Mouse (Mus musculus): ENCODE measurements at regions not wholly inside any gene's neighbourhood (a gene's known extent, or its start where the extent isn't known, plus 50 kb on each side); places are given as distances from the start of the nearest gene placed in this dataset.
A peak's percentile ranks its signal among the peaks of the same experiment; 100 is the strongest.

DNA sequence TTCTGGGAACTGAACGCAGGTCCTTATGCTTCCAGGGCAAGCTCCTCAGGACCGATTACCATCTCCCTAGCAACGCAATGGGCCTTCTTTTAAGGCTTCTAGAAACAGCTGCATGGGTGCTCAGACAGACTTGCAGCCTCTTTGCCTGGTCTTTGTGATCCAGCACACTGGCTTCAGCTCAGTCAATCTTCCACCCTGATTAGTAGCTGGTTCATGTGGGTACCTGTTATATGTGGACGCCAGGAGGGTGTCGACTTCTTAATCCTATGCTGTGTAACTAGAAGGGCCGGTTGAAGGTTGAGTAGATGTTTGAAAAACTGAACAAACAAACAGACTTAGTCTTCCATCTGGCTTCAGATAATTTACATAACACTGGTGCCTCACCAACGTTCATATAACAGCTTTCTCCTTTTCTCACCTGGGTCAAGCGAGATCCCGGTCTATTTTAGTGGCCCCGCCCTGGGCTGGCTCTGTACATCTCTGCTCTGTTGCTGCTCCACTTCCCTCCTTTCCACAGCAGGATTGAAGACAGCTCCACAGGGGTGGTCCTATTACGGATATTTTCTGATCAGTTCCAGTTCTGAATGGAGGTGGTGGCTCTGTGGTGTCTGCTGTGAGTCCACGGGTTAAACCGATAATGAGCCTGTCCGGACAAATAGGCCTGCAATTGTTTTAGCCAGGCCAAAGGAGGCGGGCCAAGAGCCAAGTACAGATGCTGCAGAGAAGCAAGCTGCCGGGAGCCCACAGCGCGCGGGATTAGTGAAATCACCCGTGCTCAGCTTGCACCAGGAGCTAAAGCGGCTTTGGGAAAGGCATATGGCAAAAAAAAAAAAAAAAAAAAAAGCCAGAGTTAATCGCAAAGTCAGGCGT, 102.4 kb upstream of the St6galnac5 start:
- H3K27ac ChIP-seq (ENCODE audit: low read depth): no peak overlapping the region
- H3K9me3 ChIP-seq (ENCODE audit: control insufficient read depth, low read length): no peaks in the 10 kb centered on the region
- H3K4me1 ChIP-seq (replicated peaks; ENCODE audit: control insufficient read depth, insufficient read depth, low read length): peaks cover 9% of the 10 kb centered on the region; the same call in 1 of the 2 replicates
- no peak for ATAC-seq (replicated peaks; ENCODE audit: low FRiP score, low TSS enrichment, low read depth)
- no peaks in the 10 kb centered on the region for H3K36me3 ChIP-seq (ENCODE audit: control insufficient read depth, insufficient read depth, low read length)
- H3K27me3 ChIP-seq (replicated peaks; ENCODE audit: control insufficient read depth, insufficient read depth, low read length): no peaks in the 10 kb centered on the region
- H3K4me2 ChIP-seq (ENCODE audit: low read length): 0 out of 2 replicates have a peak overlapping the region, but pooled peaks have one; percentile 12
- no peak overlapping the region for H3K9ac ChIP-seq (ENCODE audit: low read length)
- no peak overlapping the region for H3K4me3 ChIP-seq (ENCODE audit: low read depth, low read length)
- peak; percentile 56 for DNase-seq (ENCODE audit: low spot score)
- 50% methylated on average over 23 of the region's 23 CpGs for WGBS

- DNase-seq (ENCODE audit: low spot score) (no peak), ATAC-seq (replicated peaks; ENCODE audit: low FRiP score, low TSS enrichment, low read depth) (no peak)
These were observed 98.3 kb upstream of the St6galnac5 start for GRCm38 (mm10) chr3:153080371-153080770.

DNA sequence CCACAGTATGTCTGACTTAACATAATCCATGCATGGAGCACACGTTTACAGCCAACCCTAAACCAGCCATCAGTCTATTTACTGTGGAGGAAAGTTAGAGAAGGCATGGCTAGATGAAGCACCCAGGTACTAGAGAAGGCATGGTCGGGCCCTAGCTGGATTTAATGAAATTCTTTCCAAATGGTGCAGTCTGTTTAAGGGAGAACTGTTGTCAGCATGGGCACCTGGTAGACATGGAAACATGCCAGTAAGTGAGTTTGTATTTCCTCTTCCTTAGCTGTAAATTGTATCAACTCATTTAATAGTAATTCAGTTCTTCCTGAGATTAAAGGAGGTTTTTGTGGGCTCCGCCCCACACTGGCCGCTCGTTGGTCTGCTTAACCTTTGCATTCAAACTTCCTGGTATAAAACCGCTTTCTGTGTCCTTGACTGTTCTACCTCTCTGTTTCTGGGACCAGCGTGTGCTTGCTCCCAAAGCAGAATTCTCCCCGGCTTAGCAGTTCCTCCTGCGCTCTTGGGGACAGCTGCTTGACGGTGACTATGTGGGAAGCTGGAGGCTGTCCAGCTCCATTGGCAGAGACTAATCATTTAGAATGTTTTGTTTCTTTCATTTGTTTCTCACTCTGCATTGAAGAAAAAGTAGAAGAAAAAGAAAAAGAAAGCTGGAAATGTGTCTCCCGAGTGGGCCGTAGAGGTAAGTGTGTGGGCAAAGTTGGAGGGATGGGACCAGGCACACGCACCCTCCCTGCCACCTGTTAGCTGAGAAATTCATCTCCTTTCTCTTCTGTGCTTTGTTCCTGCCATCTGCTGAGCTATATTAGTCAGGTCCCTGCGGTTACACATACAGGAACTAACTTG, 96.0 kb upstream of the St6galnac5 start:
- Histone ChIP-seq H3K36me3 (ENCODE audit: control insufficient read depth, insufficient read depth, low read length) (no peaks in the 10 kb centered on the region), H3K4me2 (ENCODE audit: low read length) (no peak overlapping the region), H3K27ac (ENCODE audit: low read depth) (no peak overlapping the region), H3K4me3 (ENCODE audit: low read depth, low read length) (no peak overlapping the region), H3K27me3 (replicated peaks; ENCODE audit: control insufficient read depth, insufficient read depth, low read length) (no peaks in the 10 kb centered on the region), H3K9me3 (ENCODE audit: control insufficient read depth, low read length) (no peaks in the 10 kb centered on the region), H3K9ac (ENCODE audit: low read length) (no peak overlapping the region), H3K4me1 (replicated peaks; ENCODE audit: control insufficient read depth, insufficient read depth, low read length) (no peaks in the 10 kb centered on the region)
- DNase-seq (ENCODE audit: low spot score) (no peak), ATAC-seq (replicated peaks; ENCODE audit: low FRiP score, low TSS enrichment, low read depth) (no peak)
- 69% methylated on average over 14 of the region's 14 CpGs for whole genome bisulfite sequencing

More at GRCm38 (mm10) chr3:153080371-153080770, 98.3 kb upstream of the St6galnac5 start:
- Histone ChIP-seq H3K4me1 (replicated peaks; ENCODE audit: control insufficient read depth, insufficient read depth, low read length) (peaks cover 8% of the 10 kb centered on the region; the same call in 1 of the 2 replicates), H3K4me2 (ENCODE audit: low read length) (no peak overlapping the region), H3K36me3 (ENCODE audit: control insufficient read depth, insufficient read depth, low read length) (no peaks in the 10 kb centered on the region), H3K27ac (ENCODE audit: low read depth) (no peak overlapping the region), H3K9ac (ENCODE audit: low read length) (no peak overlapping the region), H3K4me3 (ENCODE audit: low read depth, low read length) (no peak overlapping the region), H3K9me3 (ENCODE audit: control insufficient read depth, low read length) (no peaks in the 10 kb centered on the region), H3K27me3 (replicated peaks; ENCODE audit: control insufficient read depth, insufficient read depth, low read length) (no peaks in the 10 kb centered on the region)
- 78% methylated on average over 3 of the region's 3 CpGs for WGBS

- no peak for ATAC-seq (replicated peaks; ENCODE audit: low FRiP score, low TSS enrichment, low read depth)
These were observed 90.3 kb upstream of the St6galnac5 start for GRCm38 (mm10) chr3:153072200-153072919.

GRCm38 (mm10) chr3:153071549-153071948, 89.5 kb upstream of the St6galnac5 start:
- 85% methylated on average over 8 of the region's 8 CpGs for WGBS
- Histone ChIP-seq H3K27me3 (replicated peaks; ENCODE audit: control insufficient read depth, insufficient read depth, low read length) (no peaks in the 10 kb centered on the region), H3K9ac (ENCODE audit: low read length) (no peak overlapping the region), H3K9me3 (ENCODE audit: control insufficient read depth, low read length) (no peaks in the 10 kb centered on the region), H3K4me2 (ENCODE audit: low read length) (no peak overlapping the region), H3K4me3 (ENCODE audit: low read depth, low read length) (no peak overlapping the region), H3K4me1 (replicated peaks; ENCODE audit: control insufficient read depth, insufficient read depth, low read length) (no peaks in the 10 kb centered on the region), H3K27ac (ENCODE audit: low read depth) (no peak overlapping the region), H3K36me3 (ENCODE audit: control insufficient read depth, insufficient read depth, low read length) (no peaks in the 10 kb centered on the region)
- ATAC-seq (replicated peaks; ENCODE audit: low FRiP score, low TSS enrichment, low read depth): no peak
- no peak for DNase-seq (ENCODE audit: low spot score)

More at GRCm38 (mm10) chr3:153072200-153072919, 90.3 kb upstream of the St6galnac5 start:
- DNase-seq (ENCODE audit: low spot score): peak; percentile 32
- no peaks in the 10 kb centered on the region for H3K4me1 ChIP-seq (replicated peaks; ENCODE audit: control insufficient read depth, insufficient read depth, low read length)
- no peak overlapping the region for H3K4me2 ChIP-seq (ENCODE audit: low read length)
- no peaks in the 10 kb centered on the region for H3K9me3 ChIP-seq (ENCODE audit: control insufficient read depth, low read length)
- 69% methylated on average over 10 of the region's 10 CpGs for WGBS
- H3K36me3 ChIP-seq (ENCODE audit: control insufficient read depth, insufficient read depth, low read length): no peaks in the 10 kb centered on the region
- no peak overlapping the region for H3K9ac ChIP-seq (ENCODE audit: low read length)
- H3K27ac ChIP-seq (ENCODE audit: low read depth): no peak overlapping the region
- H3K27me3 ChIP-seq (replicated peaks; ENCODE audit: control insufficient read depth, insufficient read depth, low read length): no peaks in the 10 kb centered on the region
- no peak overlapping the region for H3K4me3 ChIP-seq (ENCODE audit: low read depth, low read length)

DNA sequence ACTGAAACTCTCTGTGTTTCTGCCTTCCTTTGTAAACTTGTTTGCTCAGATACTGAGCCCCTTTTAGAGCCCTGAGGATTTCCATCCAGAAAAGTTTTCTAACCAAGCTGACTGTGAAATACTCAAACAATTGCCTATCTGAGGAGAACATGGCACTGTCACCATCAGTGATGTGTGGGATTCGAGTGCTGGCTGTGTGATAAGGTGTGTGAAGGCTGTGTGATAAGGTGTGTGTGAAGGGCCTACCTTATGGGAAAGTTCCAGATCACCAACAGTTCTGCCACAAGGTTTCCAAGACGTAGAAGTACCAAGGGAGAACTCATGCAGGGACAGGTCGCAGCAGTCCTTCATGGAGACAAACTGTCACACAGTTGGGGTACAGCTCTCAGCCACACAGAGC, 89.1 kb upstream of the St6galnac5 start:
- no peaks in the 10 kb centered on the region for H3K4me1 ChIP-seq (replicated peaks; ENCODE audit: control insufficient read depth, insufficient read depth, low read length)
- no peak overlapping the region for H3K9ac ChIP-seq (ENCODE audit: low read length)
- H3K9me3 ChIP-seq (ENCODE audit: control insufficient read depth, low read length): no peaks in the 10 kb centered on the region
- H3K27me3 ChIP-seq (replicated peaks; ENCODE audit: control insufficient read depth, insufficient read depth, low read length): no peaks in the 10 kb centered on the region
- H3K36me3 ChIP-seq (ENCODE audit: control insufficient read depth, insufficient read depth, low read length): no peaks in the 10 kb centered on the region
- ATAC-seq (replicated peaks; ENCODE audit: low FRiP score, low TSS enrichment, low read depth): no peak
- H3K4me2 ChIP-seq (ENCODE audit: low read length): no peak overlapping the region
- DNase-seq (ENCODE audit: low spot score): no peak
- H3K27ac ChIP-seq (ENCODE audit: low read depth): no peak overlapping the region
- no peak overlapping the region for H3K4me3 ChIP-seq (ENCODE audit: low read depth, low read length)
- 80% methylated on average over 3 of the region's 3 CpGs for WGBS

GRCm38 (mm10) chr3:153065890-153066289, 83.8 kb upstream of the St6galnac5 start:
- DNase-seq (ENCODE audit: low spot score) (no peak), ATAC-seq (replicated peaks; ENCODE audit: low FRiP score, low TSS enrichment, low read depth) (no peak)
- Histone ChIP-seq H3K27ac (ENCODE audit: low read depth) (no peak overlapping the region), H3K9ac (ENCODE audit: low read length) (no peak overlapping the region), H3K36me3 (ENCODE audit: control insufficient read depth, insufficient read depth, low read length) (no peaks in the 10 kb centered on the region), H3K4me1 (replicated peaks; ENCODE audit: control insufficient read depth, insufficient read depth, low read length) (no peaks in the 10 kb centered on the region), H3K27me3 (replicated peaks; ENCODE audit: control insufficient read depth, insufficient read depth, low read length) (no peaks in the 10 kb centered on the region), H3K4me2 (ENCODE audit: low read length) (no peak overlapping the region), H3K9me3 (ENCODE audit: control insufficient read depth, low read length) (no peaks in the 10 kb centered on the region), H3K4me3 (ENCODE audit: low read depth, low read length) (no peak overlapping the region)
- 80% methylated on average over 3 of the region's 3 CpGs for WGBS

DNA sequence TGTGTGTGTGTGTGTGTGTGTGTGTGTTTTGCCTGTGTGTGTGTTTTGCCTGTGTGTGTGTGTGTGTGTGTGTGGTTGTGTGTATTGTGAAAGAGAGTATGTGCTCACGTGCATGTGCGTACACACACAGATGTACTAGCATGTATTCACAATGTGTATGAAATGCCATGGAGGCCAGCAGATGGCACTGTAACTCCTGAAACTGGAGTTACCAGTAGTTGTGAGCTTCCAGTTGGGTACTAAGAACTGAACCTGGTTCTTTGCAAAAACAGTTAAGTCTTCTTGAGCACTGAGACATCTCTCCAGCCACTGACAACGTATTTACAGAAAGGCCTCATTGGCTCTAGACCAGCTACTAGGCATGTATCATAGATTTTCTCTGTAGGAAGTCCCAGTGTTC, 71.1 kb upstream of the St6galnac5 start:
- Histone ChIP-seq H3K36me3 (ENCODE audit: control insufficient read depth, insufficient read depth, low read length) (no peaks in the 10 kb centered on the region), H3K4me2 (ENCODE audit: low read length) (no peak overlapping the region), H3K9ac (ENCODE audit: low read length) (no peak overlapping the region), H3K27me3 (replicated peaks; ENCODE audit: control insufficient read depth, insufficient read depth, low read length) (no peaks in the 10 kb centered on the region), H3K4me3 (ENCODE audit: low read depth, low read length) (no peak overlapping the region), H3K4me1 (replicated peaks; ENCODE audit: control insufficient read depth, insufficient read depth, low read length) (no peaks in the 10 kb centered on the region), H3K9me3 (ENCODE audit: control insufficient read depth, low read length) (no peaks in the 10 kb centered on the region), H3K27ac (ENCODE audit: low read depth) (no peak overlapping the region)
- ATAC-seq (replicated peaks; ENCODE audit: low FRiP score, low TSS enrichment, low read depth) (no peak), DNase-seq (ENCODE audit: low spot score) (no peak)
- WGBS: 97% methylated on average over 3 of the region's 3 CpGs
